Mouse (Mus musculus) forebrain, embryonic 14.5 days (tissue): ENCODE measurements around the gene Acat1. TPM values are rescaled to one million over a fixed set of nuclear protein-coding genes. Genes with fewer than 3 reads are reported as not detected.

Experiments
- ATAC-seq: fragments of 200-750 bp; cut with Nextera tagmentation; 2 replicates; pipeline ENCODE4 v1.8.0; 2017; ENCODE audit warnings: mild to moderate bottlenecking, moderate library complexity
- DNase-seq: peaks from one replicate; pipeline ENCODE4 v3.0.0-alpha.2; 2015; ENCODE audit warnings: low spot score
- H3K27ac ChIP-seq: fragments of 300-500 bp; sonication (generic); 2 replicates; pipeline ENCODE4 v1.5.1; 2014; ENCODE audit warnings: low read depth, mild to moderate bottlenecking, control low read depth, low read length, moderate library complexity
- H3K27me3 ChIP-seq: fragments of 300-500 bp; sonication (generic); replicated peaks from 2 replicates; pipeline ENCODE4 v1.6.1; 2014; ENCODE audit warnings: low read length, control low read depth, mixed read lengths; ENCODE audit not compliant: control insufficient read depth, insufficient read depth
- H3K36me3 ChIP-seq: fragments of 300-500 bp; sonication (generic); 2 replicates; pipeline ENCODE4 v1.6.1; 2014; ENCODE audit warnings: low read length, control low read depth; ENCODE audit not compliant: control insufficient read depth, insufficient read depth
- H3K4me1 ChIP-seq: fragments of 300-500 bp; sonication (generic); 2 replicates; pipeline ENCODE4 v1.6.1; 2014; ENCODE audit warnings: antibody characterized with exemption, low read length, control low read depth; ENCODE audit not compliant: control insufficient read depth, insufficient read depth
- H3K4me2 ChIP-seq: fragments of 300-500 bp; sonication (generic); 2 replicates; pipeline ENCODE4 v1.6.1; 2014; ENCODE audit warnings: mild to moderate bottlenecking, control low read depth, low read length
- H3K4me3 ChIP-seq: fragments of 300-500 bp; sonication (generic); 2 replicates; pipeline ENCODE4 v1.5.1; 2014; ENCODE audit warnings: low read depth, low read length, control low read depth
- H3K9ac ChIP-seq: fragments of 300-500 bp; sonication (generic); 2 replicates; pipeline ENCODE4 v1.6.1; 2014; ENCODE audit warnings: mild to moderate bottlenecking, low read length, control low read depth, moderate library complexity
- H3K9me3 ChIP-seq: fragments of 300-500 bp; sonication (generic); replicated peaks from 2 replicates; pipeline ENCODE4 v1.6.1; 2016; ENCODE audit warnings: low read length, control low read depth, mixed read lengths; ENCODE audit not compliant: control insufficient read depth
- WGBS: fragments of 180-500 bp; shearing (Covaris S2); extraction: QIAGEN DNeasy Blood & Tissue Kit; methylation state at CpG from one replicate; pipeline ENCODE4 v1.1.7; 2014; 5-methylcytosine and 5-hydroxymethylcytosine counted together
- polyA plus RNA-seq: library from polyadenylated mRNA; unstranded; fragments of >200 nt; fragmentation: Nextera tagmentation; extraction: Ambion mirVana; gene quantifications from 2 replicates; pipeline ENCODE4 v1.2.1, GENCODE M21; 2014

Acat1 gene
- polyA plus RNA-seq, 1 experiment from 2014 or later: 201 TPM

DNA sequence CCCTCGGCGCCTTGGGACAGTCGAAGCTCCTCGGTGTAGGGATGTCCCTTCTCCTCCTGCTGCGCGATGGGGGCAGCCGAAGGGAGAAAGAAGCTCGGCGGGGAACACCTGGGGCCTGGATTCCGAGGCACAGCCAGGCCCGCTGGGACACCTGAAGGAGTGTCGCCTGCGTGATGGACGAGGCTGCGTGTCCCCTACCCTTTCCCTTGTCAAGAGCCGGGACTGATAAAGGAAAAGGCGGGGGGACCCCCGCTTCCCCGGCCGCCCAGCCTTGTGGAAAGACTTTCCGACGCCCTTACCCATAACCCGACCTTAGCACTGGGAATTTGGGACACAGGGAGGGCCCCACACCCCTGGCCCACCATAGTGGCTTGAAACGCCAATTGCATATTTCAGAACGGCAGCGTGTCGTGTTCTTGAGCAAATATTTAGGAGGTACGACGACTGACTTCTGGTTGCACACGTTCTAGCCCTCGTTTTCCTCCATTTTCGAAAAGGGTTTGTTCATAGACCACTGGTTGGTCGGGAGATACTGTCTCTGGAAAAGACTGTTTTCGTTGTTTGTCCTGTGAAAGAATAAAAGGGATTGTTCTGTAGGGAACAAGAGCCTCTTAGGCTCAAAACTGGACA lies 72.7 kb downstream of the Acat1 start:
- DNase-seq: no peak

DNA sequence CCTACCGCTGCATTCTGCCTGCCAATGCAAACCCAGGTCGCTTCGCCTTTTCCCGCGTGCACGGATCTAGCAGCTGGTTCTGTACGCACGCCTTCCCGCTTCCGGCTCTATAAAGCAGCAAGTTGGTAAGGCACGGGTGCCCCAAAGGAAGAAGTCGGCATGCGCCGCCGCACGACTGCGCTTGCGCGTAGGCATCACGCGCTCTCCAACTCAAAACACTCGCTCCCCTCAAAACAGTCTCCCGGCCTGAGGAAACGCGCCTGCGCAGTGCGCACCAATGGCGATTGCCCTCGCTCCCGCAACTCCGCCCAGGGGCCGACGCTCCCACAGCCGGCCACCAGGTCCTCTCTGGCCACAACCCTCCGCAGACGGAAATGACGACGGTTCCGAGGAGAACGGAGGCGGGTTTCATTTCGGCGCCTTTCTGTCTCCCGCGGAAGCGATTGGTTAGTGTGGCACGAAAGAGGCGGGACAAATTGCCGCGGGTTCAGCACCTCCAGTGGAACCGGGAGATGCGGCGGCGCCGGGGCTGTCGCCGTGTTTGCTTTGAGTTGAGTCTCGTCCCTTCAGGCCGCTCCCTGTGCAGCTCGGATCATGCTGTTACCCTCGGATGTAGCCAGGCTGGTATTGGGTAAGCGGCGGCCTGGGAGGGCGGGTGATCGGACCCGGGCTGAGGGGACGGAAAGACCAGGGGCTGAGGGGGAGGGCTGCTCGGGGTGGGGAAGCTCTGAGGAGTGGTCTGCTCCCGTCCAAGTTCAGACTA lies 73.4 kb downstream of the Acat1 start, which contains the start of the genes Atm and Npat:
Gene Atm (minus strand): TSS at position 183 of the 763 bp plus-strand sequence.
Gene Npat (plus strand): TSS at position 490 of the 763 bp plus-strand sequence.
- under 1% methylated on average over 69 of the region's 69 CpGs for WGBS
- DNase-seq: peak; percentile 100
- peak; percentile 99 for ATAC-seq
- peak within 1 kb of the TSS; percentile 63 for H3K4me3 ChIP-seq
- H3K9ac ChIP-seq: peak within 1 kb of the TSS; percentile 91
- H3K27me3 ChIP-seq: no peaks in the 10 kb centered on the region
- peak within 1 kb of the TSS; percentile 88 for H3K4me2 ChIP-seq
- H3K36me3 ChIP-seq: peaks cover 4% of the 10 kb centered on the region
- H3K9me3 ChIP-seq: no peaks in the 10 kb centered on the region
- H3K4me1 ChIP-seq: peaks cover 13% of the 10 kb centered on the region
- H3K27ac ChIP-seq: peak within 1 kb of the TSS; percentile 88

More for the DNA sequence above, 72.7 kb downstream of the Acat1 start:
- H3K4me2 ChIP-seq: peak overlapping the region; percentile 88
- WGBS: under 1% methylated on average over 31 of the region's 34 CpGs
- H3K9me3 ChIP-seq: no peaks in the 10 kb centered on the region
- peaks cover 13% of the 10 kb centered on the region for H3K4me1 ChIP-seq
- H3K27me3 ChIP-seq: no peaks in the 10 kb centered on the region
- no peak for ATAC-seq
- H3K36me3 ChIP-seq: no peaks in the 10 kb centered on the region
- peak overlapping the region; percentile 91 for H3K9ac ChIP-seq
- H3K27ac ChIP-seq: peak overlapping the region; percentile 88
- H3K4me3 ChIP-seq: peak overlapping the region; percentile 63

DNA sequence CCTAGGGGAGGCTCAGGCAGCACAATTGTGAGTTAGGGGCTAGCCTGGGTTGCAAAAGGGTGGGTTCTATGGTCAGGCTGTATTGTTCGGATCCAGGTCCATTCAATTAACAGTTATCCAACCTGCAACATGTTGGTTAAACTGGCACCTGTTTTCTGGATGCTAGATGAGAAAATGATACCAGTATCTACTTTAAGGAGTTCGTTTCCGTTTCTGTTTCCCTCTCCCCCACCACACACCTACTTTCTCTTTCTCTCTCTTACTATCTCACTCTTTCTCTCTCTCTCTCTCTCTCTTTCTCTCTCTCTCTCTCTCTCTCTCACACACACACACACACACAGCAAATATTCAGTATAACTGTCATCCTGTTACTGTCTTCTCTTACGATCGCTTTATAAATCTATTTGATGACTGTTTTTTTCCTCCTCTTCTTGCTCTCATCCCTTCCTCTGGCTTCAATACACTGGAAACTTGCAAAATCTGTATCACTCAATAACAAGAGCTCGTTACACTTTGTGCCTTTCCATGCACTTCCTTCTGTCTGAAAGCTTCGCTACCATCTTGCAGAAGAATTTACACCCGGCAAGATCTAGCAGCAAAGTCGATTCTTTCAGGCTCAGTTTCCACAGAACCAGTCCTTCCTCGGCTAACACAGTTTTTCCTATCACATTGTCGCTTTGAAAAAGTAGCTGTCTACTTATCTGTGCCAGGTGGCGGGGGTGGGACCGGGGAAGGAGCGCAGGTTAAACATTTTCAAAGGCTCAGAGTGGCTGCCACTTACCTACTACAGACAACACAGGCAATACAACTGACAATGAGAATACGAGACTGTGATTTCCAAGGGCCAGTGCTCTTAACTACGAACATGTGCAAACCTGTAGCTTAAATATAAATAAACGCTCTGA lies 74.5 kb downstream of the Acat1 start:
- H3K27me3 ChIP-seq: no peaks in the 10 kb centered on the region
- DNase-seq (peak; percentile 8), ATAC-seq (no peak)
- WGBS: 17% methylated on average over 17 of the region's 17 CpGs
- H3K4me3 ChIP-seq: peak overlapping the region; percentile 63
- H3K9ac ChIP-seq: peak overlapping the region; percentile 63
- peak overlapping the region; percentile 71 for H3K27ac ChIP-seq
- H3K36me3 ChIP-seq: peaks cover 12% of the 10 kb centered on the region
- H3K4me1 ChIP-seq: peaks cover 13% of the 10 kb centered on the region
- no peaks in the 10 kb centered on the region for H3K9me3 ChIP-seq
- peak overlapping the region; percentile 77 for H3K4me2 ChIP-seq

Other genes with a start within 250 kb of the Acat1 start
- 3.3 and 5.1 TPM in 2 replicates for gene Kdelc2, start 226.4 kb downstream of the Acat1 start, polyA plus RNA-seq
- 0.17 and 0.57 TPM in 2 replicates for gene 4930550C14Rik, start 208.1 kb downstream of the Acat1 start, polyA plus RNA-seq
- 12.5 and 13.0 TPM in 2 replicates for gene Atm, start 73.6 kb downstream of the Acat1 start, polyA plus RNA-seq
- 13.9 and 15.3 TPM in 2 replicates for gene Npat, start 73.3 kb downstream of the Acat1 start, polyA plus RNA-seq
- 57.8 and 62.1 TPM in 2 replicates for gene Cul5, start 59.6 kb upstream of the Acat1 start, polyA plus RNA-seq
- gene Rab39, start 95.8 kb upstream of the Acat1 start, polyA plus RNA-seq: 3.7 and 3.8 TPM in 2 replicates
- 7.6 and 9.5 TPM in 2 replicates for gene Slc35f2, start 161.2 kb upstream of the Acat1 start, polyA plus RNA-seq
- gene Sln, start 239.8 kb upstream of the Acat1 start, polyA plus RNA-seq: 0.99 and 2.0 TPM in 2 replicates